Mouse (Mus musculus): Measurements from ENCODE around the gene Grik2. TPM values are rescaled to one million over a fixed set of nuclear protein-coding genes. Genes with fewer than 3 reads are reported as not detected.

Gene Grik2
- polyA plus RNA-seq, 1 experiment from 2014 or later, result 28.9 TPM

GRCm38 (mm10) chr10:49782061-49782460, 6.5 kb downstream of the Grik2 start:
- Histone ChIP-seq H3K27ac (replicated peaks) (peak overlapping the region; percentile 84), H3K36me3 (no peaks in the 10 kb centered on the region), H3K27me3 (no peaks in the 10 kb centered on the region), H3K4me2 (peak overlapping the region; percentile 78), H3K9me3 (no peaks in the 10 kb centered on the region), H3K9ac (peak overlapping the region; percentile 58), H3K4me3 (peak overlapping the region; percentile 52), H3K4me1 (replicated peaks) (peaks cover 27% of the 10 kb centered on the region)
- 4% methylated on average over 7 of the region's 7 CpGs for WGBS
- ATAC-seq (ENCODE audit: low FRiP score, low read depth), result no peak

GRCm38 (mm10) chr10:49780430-49780829, 8.1 kb downstream of the Grik2 start:
- no peak for ATAC-seq (ENCODE audit: low FRiP score, low read depth)
- Histone ChIP-seq H3K4me2 (peak overlapping the region; percentile 78), H3K27me3 (no peaks in the 10 kb centered on the region), H3K36me3 (no peaks in the 10 kb centered on the region), H3K4me1 (replicated peaks) (peaks cover 27% of the 10 kb centered on the region), H3K4me3 (no peak overlapping the region), H3K27ac (replicated peaks) (no peak overlapping the region), H3K9me3 (no peaks in the 10 kb centered on the region), H3K9ac (no peak overlapping the region)
- WGBS, result 71% methylated on average over 2 of the region's 2 CpGs

- H3K9me3 ChIP-seq, result no peaks in the 10 kb centered on the region
- no peak overlapping the region for H3K4me2 ChIP-seq
- 0 out of 2 replicates have a peak, but pooled peaks cover 3% of the 10 kb centered on the region for H3K36me3 ChIP-seq
- no peaks in the 10 kb centered on the region for H3K27me3 ChIP-seq
- no peak overlapping the region for H3K9ac ChIP-seq
- H3K27ac ChIP-seq (replicated peaks), result no peak overlapping the region
- H3K4me1 ChIP-seq (replicated peaks), result peaks cover 8% of the 10 kb centered on the region; the same call in 1 of the 2 replicates
- no peak for ATAC-seq (ENCODE audit: low FRiP score, low read depth)
- H3K4me3 ChIP-seq, result no peak overlapping the region
These were observed 19.7 kb downstream of the Grik2 start for GRCm38 (mm10) chr10:49768897-49769296.

- no peaks in the 10 kb centered on the region for H3K9me3 ChIP-seq
- no peak overlapping the region for H3K27ac ChIP-seq (replicated peaks)
- no peak overlapping the region for H3K4me2 ChIP-seq
- peaks cover 8% of the 10 kb centered on the region; the same call in 1 of the 2 replicates for H3K4me1 ChIP-seq (replicated peaks)
- H3K36me3 ChIP-seq, result 0 out of 2 replicates have a peak, but pooled peaks cover 3% of the 10 kb centered on the region
- 51% methylated on average over 2 of the region's 2 CpGs for WGBS
- no peaks in the 10 kb centered on the region for H3K27me3 ChIP-seq
- ATAC-seq (ENCODE audit: low FRiP score, low read depth), result no peak
- H3K4me3 ChIP-seq, result no peak overlapping the region
- no peak overlapping the region for H3K9ac ChIP-seq
These were observed 21.0 kb downstream of the Grik2 start for GRCm38 (mm10) chr10:49767556-49767955.

- WGBS, result 27% methylated on average over 2 of the region's 2 CpGs
- H3K4me3 ChIP-seq, result no peak overlapping the region
- no peak for ATAC-seq (ENCODE audit: low FRiP score, low read depth)
These were observed 26.0 kb downstream of the Grik2 start for GRCm38 (mm10) chr10:49762607-49763006.

GRCm38 (mm10) chr10:49751769-49752168, 36.8 kb downstream of the Grik2 start:
- Histone ChIP-seq H3K4me1 (replicated peaks) (no peaks in the 10 kb centered on the region), H3K36me3 (no peaks in the 10 kb centered on the region), H3K27me3 (no peaks in the 10 kb centered on the region), H3K4me3 (no peak overlapping the region), H3K9me3 (no peaks in the 10 kb centered on the region), H3K9ac (no peak overlapping the region), H3K27ac (replicated peaks) (no peak overlapping the region), H3K4me2 (no peak overlapping the region)
- WGBS, result 71% methylated on average over 2 of the region's 2 CpGs
- no peak for ATAC-seq (ENCODE audit: low FRiP score, low read depth)

More at GRCm38 (mm10) chr10:49762607-49763006, 26.0 kb downstream of the Grik2 start:
- Histone ChIP-seq H3K27me3 (no peaks in the 10 kb centered on the region), H3K4me1 (replicated peaks) (no peaks in the 10 kb centered on the region), H3K9ac (no peak overlapping the region), H3K36me3 (no peaks in the 10 kb centered on the region), H3K9me3 (no peaks in the 10 kb centered on the region), H3K4me2 (no peak overlapping the region), H3K27ac (replicated peaks) (no peak overlapping the region)

GRCm38 (mm10) chr10:49731841-49732240, 56.7 kb downstream of the Grik2 start:
- no peaks in the 10 kb centered on the region for H3K9me3 ChIP-seq
- no peaks in the 10 kb centered on the region for H3K36me3 ChIP-seq
- no peak overlapping the region for H3K9ac ChIP-seq
- 69% methylated on average over 2 of the region's 2 CpGs for WGBS
- no peaks in the 10 kb centered on the region for H3K27me3 ChIP-seq
- no peak overlapping the region for H3K27ac ChIP-seq (replicated peaks)
- no peak overlapping the region for H3K4me3 ChIP-seq
- no peak overlapping the region for H3K4me2 ChIP-seq
- no peaks in the 10 kb centered on the region for H3K4me1 ChIP-seq (replicated peaks)
- no peak for ATAC-seq (ENCODE audit: low FRiP score, low read depth)

GRCm38 (mm10) chr10:49723706-49724105, 64.9 kb downstream of the Grik2 start:
- Histone ChIP-seq H3K4me3 (no peak overlapping the region), H3K27me3 (no peaks in the 10 kb centered on the region), H3K4me2 (no peak overlapping the region), H3K4me1 (replicated peaks) (no peaks in the 10 kb centered on the region), H3K9ac (no peak overlapping the region), H3K36me3 (no peaks in the 10 kb centered on the region), H3K9me3 (no peaks in the 10 kb centered on the region), H3K27ac (replicated peaks) (no peak overlapping the region)
- WGBS, result 90% methylated on average over 2 of the region's 2 CpGs
- no peak for ATAC-seq (ENCODE audit: low FRiP score, low read depth)

- Histone ChIP-seq H3K4me1 (replicated peaks) (no peaks in the 10 kb centered on the region), H3K36me3 (no peaks in the 10 kb centered on the region), H3K9me3 (no peaks in the 10 kb centered on the region), H3K4me3 (no peak overlapping the region), H3K27me3 (no peaks in the 10 kb centered on the region), H3K27ac (replicated peaks) (no peak overlapping the region), H3K9ac (no peak overlapping the region), H3K4me2 (no peak overlapping the region)
- 62% methylated on average over 5 of the region's 5 CpGs for WGBS
- no peak for ATAC-seq (ENCODE audit: low FRiP score, low read depth)
These were observed 71.7 kb downstream of the Grik2 start for GRCm38 (mm10) chr10:49716856-49717255.

GRCm38 (mm10) chr10:49709748-49710147, 78.8 kb downstream of the Grik2 start:
- ATAC-seq (ENCODE audit: low FRiP score, low read depth), result no peak
- no peaks in the 10 kb centered on the region for H3K27me3 ChIP-seq
- H3K36me3 ChIP-seq, result no peaks in the 10 kb centered on the region
- H3K4me3 ChIP-seq, result no peak overlapping the region
- no peak overlapping the region for H3K27ac ChIP-seq (replicated peaks)
- whole genome bisulfite sequencing, result 84% methylated on average over 3 of the region's 3 CpGs
- H3K9ac ChIP-seq, result no peak overlapping the region
- no peak overlapping the region for H3K4me2 ChIP-seq
- no peaks in the 10 kb centered on the region for H3K4me1 ChIP-seq (replicated peaks)
- no peaks in the 10 kb centered on the region for H3K9me3 ChIP-seq

GRCm38 (mm10) chr10:49704446-49704845, 84.1 kb downstream of the Grik2 start:
- Histone ChIP-seq H3K4me1 (replicated peaks) (no peaks in the 10 kb centered on the region), H3K9me3 (no peaks in the 10 kb centered on the region), H3K9ac (no peak overlapping the region), H3K4me3 (no peak overlapping the region), H3K27ac (replicated peaks) (no peak overlapping the region), H3K4me2 (no peak overlapping the region), H3K36me3 (no peaks in the 10 kb centered on the region), H3K27me3 (no peaks in the 10 kb centered on the region)
- 90% methylated on average over 8 of the region's 8 CpGs for WGBS
- no peak for ATAC-seq (ENCODE audit: low FRiP score, low read depth)

GRCm38 (mm10) chr10:49652320-49652719, 136.2 kb downstream of the Grik2 start:
- H3K4me3 ChIP-seq, result no peak overlapping the region
- no peaks in the 10 kb centered on the region for H3K9me3 ChIP-seq
- H3K9ac ChIP-seq, result no peak overlapping the region
- H3K4me1 ChIP-seq (replicated peaks), result no peaks in the 10 kb centered on the region
- no peaks in the 10 kb centered on the region for H3K36me3 ChIP-seq
- ATAC-seq (ENCODE audit: low FRiP score, low read depth), result no peak
- no peak overlapping the region for H3K27ac ChIP-seq (replicated peaks)
- H3K4me2 ChIP-seq, result no peak overlapping the region
- H3K27me3 ChIP-seq, result no peaks in the 10 kb centered on the region
- WGBS, result 46% methylated on average over 1 of the region's 1 CpGs

- no peaks in the 10 kb centered on the region for H3K36me3 ChIP-seq
- WGBS, result 87% methylated on average over 2 of the region's 2 CpGs
These were observed 141.4 kb downstream of the Grik2 start for GRCm38 (mm10) chr10:49647116-49647515.

More at GRCm38 (mm10) chr10:49647116-49647515, 141.4 kb downstream of the Grik2 start:
- Histone ChIP-seq H3K27me3 (no peaks in the 10 kb centered on the region), H3K9ac (no peak overlapping the region), H3K4me3 (no peak overlapping the region), H3K9me3 (no peaks in the 10 kb centered on the region), H3K4me2 (no peak overlapping the region), H3K4me1 (replicated peaks) (no peaks in the 10 kb centered on the region), H3K27ac (replicated peaks) (no peak overlapping the region)
- ATAC-seq (ENCODE audit: low FRiP score, low read depth), result no peak
